Mouse (Mus musculus): ENCODE data around the gene Dag1. TPM values are rescaled to one million over a fixed set of nuclear protein-coding genes. Genes with fewer than 3 reads are reported as not detected.

Gene Dag1
- polyA plus RNA-seq, 1 experiment, result 0.75 TPM

DNA sequence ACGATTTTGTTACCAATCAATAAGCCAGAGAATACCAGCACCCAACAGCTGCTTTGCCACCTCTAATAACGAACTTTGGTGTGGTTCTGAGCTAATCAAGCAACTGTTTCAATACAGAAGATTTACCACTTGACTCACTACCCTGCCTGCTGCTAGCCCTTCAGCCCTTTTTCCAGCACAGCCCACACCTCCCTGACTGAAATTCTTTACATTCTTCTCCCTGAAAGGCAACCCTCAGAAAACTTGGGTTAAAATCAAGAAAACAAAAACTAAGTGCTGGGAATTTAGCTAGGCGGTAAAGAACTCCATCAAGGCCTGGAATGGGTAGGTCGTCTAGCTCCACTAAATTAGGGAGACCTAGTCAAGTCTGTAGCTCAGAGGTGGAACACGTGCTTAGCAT lies 23.8 kb downstream of the Dag1 start:
- Histone ChIP-seq H3K36me3 (ENCODE audit: control insufficient read depth) (no peaks in the 10 kb centered on the region; the same call in 1 of the 2 replicates), H3K4me3 (replicated peaks) (no peak overlapping the region), H3K9me3 (ENCODE audit: control insufficient read depth, low read length) (no peaks in the 10 kb centered on the region), H3K4me1 (ENCODE audit: control insufficient read depth) (no peaks in the 10 kb centered on the region), H3K27me3 (ENCODE audit: control insufficient read depth) (no peaks in the 10 kb centered on the region)
- TF ChIP-seq TAL1 (IDR thresholded peaks at IDR 0.05; ENCODE audit: low read length) (no peak), GATA1 (IDR thresholded peaks at IDR 0.05; ENCODE audit: low read length) (no peak)

DNA sequence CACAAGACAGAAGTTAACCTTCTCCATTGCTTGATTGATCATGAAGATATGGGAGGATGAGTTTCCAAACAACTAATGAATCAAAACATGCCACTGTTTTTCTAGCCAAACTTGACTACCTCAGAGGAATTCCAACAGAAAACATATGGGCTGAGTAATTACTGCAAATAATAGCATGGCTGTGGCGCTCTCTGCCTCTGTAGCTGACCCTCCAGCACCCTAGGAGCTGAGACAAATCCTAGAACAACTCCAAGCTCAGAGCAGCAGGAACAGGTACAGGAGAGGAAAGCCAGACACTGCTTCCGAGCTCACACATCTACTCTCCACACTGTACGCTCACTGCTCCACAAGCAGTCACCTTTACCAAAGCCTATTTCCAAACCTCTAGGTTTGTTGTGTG lies 24.9 kb downstream of the Dag1 start:
- Histone ChIP-seq H3K36me3 (ENCODE audit: control insufficient read depth) (peaks cover 4% of the 10 kb centered on the region; the same call in 1 of the 2 replicates), H3K4me1 (ENCODE audit: control insufficient read depth) (peaks cover 2% of the 10 kb centered on the region; the same call in 1 of the 2 replicates), H3K4me3 (replicated peaks) (no peak overlapping the region), H3K9me3 (ENCODE audit: control insufficient read depth, low read length) (no peaks in the 10 kb centered on the region), H3K27me3 (ENCODE audit: control insufficient read depth) (no peaks in the 10 kb centered on the region)
- TF ChIP-seq TAL1 (IDR thresholded peaks at IDR 0.05; ENCODE audit: low read length) (no peak), GATA1 (IDR thresholded peaks at IDR 0.05; ENCODE audit: low read length) (no peak)

DNA sequence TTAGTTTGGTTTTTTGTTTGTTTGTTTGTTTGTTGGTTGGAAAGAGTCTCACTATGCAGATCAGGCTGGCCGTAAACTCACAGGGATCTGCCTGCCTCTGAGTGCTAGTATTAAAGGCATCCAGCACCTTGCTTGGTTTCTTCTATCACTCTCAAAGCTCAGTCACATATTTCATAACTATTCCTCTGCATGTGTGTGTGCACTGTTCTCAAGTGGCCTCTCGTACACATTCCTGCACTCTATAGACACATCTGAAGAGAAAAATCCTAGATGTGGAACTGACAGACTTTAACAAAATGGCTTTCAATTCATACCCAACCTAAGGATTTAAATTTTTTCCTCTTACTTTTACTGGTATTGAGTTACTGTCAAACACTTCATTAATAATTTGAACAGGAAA lies 25.4 kb downstream of the Dag1 start:
- TF ChIP-seq GATA1 (IDR thresholded peaks at IDR 0.05; ENCODE audit: low read length) (no peak), TAL1 (IDR thresholded peaks at IDR 0.05; ENCODE audit: low read length) (no peak)
- H3K4me3 ChIP-seq (replicated peaks), result no peak overlapping the region
- peaks cover 4% of the 10 kb centered on the region; the same call in 1 of the 2 replicates for H3K36me3 ChIP-seq (ENCODE audit: control insufficient read depth)
- no peaks in the 10 kb centered on the region for H3K27me3 ChIP-seq (ENCODE audit: control insufficient read depth)
- H3K4me1 ChIP-seq (ENCODE audit: control insufficient read depth), result peaks cover 2% of the 10 kb centered on the region; the same call in 1 of the 2 replicates
- no peaks in the 10 kb centered on the region for H3K9me3 ChIP-seq (ENCODE audit: control insufficient read depth, low read length)

DNA sequence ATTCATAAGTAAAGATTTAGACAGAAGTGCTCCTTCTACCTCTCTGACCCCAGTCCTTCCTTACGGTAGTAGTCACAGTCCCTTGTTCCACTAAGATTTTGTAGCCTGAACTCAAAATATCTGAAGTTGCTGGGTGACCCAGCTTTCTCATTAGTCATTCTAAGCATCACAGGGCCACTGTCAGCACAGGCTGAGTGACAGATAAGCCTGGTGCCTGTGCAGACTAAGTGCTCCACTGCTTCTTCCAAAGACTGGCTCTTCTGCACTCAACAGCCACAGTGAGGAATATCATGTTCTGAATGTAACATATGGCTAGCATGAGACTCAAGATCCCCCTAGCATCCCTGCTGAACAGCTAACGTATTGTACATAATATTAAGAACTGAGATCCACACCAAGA lies 29.1 kb downstream of the Dag1 start:
- no peaks in the 10 kb centered on the region for H3K9me3 ChIP-seq (ENCODE audit: control insufficient read depth, low read length)
- no peaks in the 10 kb centered on the region for H3K27me3 ChIP-seq (ENCODE audit: control insufficient read depth)
- H3K36me3 ChIP-seq (ENCODE audit: control insufficient read depth), result peaks cover 4% of the 10 kb centered on the region; the same call in 1 of the 2 replicates
- peaks cover 2% of the 10 kb centered on the region; the same call in 1 of the 2 replicates for H3K4me1 ChIP-seq (ENCODE audit: control insufficient read depth)
- TF ChIP-seq GATA1 (IDR thresholded peaks at IDR 0.05; ENCODE audit: low read length) (no peak), TAL1 (IDR thresholded peaks at IDR 0.05; ENCODE audit: low read length) (no peak)
- no peak overlapping the region for H3K4me3 ChIP-seq (replicated peaks)

DNA sequence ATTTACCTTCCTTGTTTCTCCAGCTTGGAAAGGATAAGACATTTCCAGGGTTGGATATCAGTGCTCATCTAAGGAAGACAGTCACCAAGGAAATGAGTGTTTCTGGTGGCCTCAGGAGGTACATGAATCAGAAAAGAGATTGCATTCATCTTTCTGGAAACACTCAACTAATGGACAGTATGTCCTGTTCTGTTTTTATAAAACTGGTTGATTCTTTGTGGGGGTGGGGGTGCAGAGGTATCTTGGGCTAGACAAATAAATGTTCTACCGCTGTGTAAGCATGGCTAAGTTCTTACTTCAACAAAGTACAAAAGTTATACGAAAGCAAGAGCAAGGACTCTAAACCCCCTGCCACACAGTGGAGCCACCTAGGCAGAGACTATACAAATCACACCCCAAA lies 30.9 kb downstream of the Dag1 start:
- Histone ChIP-seq H3K36me3 (ENCODE audit: control insufficient read depth) (peaks cover 4% of the 10 kb centered on the region; the same call in 1 of the 2 replicates), H3K4me3 (replicated peaks) (no peak overlapping the region), H3K9me3 (ENCODE audit: control insufficient read depth, low read length) (no peaks in the 10 kb centered on the region), H3K4me1 (ENCODE audit: control insufficient read depth) (peaks cover 2% of the 10 kb centered on the region; the same call in 1 of the 2 replicates), H3K27me3 (ENCODE audit: control insufficient read depth) (no peaks in the 10 kb centered on the region)
- no peak for TF ChIP-seq GATA1 (IDR thresholded peaks at IDR 0.05; ENCODE audit: low read length)
- TF ChIP-seq TAL1 (IDR thresholded peaks at IDR 0.05; ENCODE audit: low read length), result no peak

DNA sequence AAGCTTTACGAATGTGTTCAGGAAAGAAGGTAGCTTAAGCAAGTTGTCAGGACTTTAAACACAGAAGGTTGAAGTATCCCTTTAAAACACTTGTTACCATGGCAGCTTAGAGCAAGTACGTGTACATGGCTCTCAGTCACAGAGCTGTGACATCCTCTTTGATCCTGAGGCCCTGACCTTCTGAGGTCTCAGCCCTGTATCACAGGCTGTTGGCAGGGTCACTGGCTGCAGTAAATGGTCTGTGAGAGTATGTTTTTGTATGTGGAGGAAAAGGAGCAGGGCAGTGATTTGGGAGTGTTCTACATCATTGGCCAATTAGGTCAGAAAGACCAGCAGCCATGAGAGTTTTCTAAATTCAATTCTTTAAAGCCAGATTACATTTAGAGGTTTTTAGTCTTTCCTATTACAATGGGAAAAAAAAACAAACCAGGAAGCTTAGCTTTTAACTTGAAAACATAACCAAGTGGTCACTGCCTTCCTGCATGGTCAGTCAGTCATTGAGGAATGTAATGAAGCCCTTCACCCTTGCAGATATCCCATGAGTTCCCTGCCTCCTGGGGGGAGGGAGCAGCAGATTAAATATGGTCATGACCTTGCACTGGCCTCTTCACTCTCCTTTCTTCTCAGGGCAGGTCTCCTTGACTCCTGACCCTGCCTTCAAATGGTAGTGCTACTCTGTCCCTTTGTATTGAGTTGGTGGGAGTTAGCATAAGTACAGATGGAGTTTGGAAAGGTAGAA lies 35.7 kb downstream of the Dag1 start:
- no peaks in the 10 kb centered on the region; the same call in 1 of the 2 replicates for H3K4me1 ChIP-seq (ENCODE audit: control insufficient read depth)
- H3K36me3 ChIP-seq (ENCODE audit: control insufficient read depth), result no peaks in the 10 kb centered on the region
- no peak for TF ChIP-seq TAL1 (IDR thresholded peaks at IDR 0.05; ENCODE audit: low read length)
- TF ChIP-seq GATA1 (IDR thresholded peaks at IDR 0.05; ENCODE audit: low read length), result no peak
- no peaks in the 10 kb centered on the region for H3K9me3 ChIP-seq (ENCODE audit: control insufficient read depth, low read length)
- H3K4me3 ChIP-seq (replicated peaks), result no peak overlapping the region
- H3K27me3 ChIP-seq (ENCODE audit: control insufficient read depth), result no peaks in the 10 kb centered on the region

DNA sequence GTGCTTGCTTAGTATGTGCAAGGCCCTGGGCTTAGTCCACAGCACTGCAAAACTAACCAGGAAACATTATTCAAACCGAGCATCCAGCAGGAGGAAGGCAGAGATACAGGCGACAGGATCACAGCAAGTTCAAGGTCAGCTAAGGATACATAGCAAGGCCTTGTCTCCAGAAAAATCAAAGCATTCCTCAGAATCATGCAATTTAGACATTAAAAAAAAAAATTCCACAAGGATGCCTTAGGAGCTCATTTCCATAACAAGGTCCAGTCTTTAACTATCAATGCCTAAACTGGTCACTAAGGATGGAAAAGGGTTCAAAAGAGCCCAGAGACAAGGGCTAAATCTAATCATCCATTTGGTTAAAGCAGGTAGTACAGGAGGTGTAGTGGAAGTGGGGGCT lies 38.6 kb downstream of the Dag1 start:
- TF ChIP-seq TAL1 (IDR thresholded peaks at IDR 0.05; ENCODE audit: low read length) (no peak), GATA1 (IDR thresholded peaks at IDR 0.05; ENCODE audit: low read length) (no peak)

DNA sequence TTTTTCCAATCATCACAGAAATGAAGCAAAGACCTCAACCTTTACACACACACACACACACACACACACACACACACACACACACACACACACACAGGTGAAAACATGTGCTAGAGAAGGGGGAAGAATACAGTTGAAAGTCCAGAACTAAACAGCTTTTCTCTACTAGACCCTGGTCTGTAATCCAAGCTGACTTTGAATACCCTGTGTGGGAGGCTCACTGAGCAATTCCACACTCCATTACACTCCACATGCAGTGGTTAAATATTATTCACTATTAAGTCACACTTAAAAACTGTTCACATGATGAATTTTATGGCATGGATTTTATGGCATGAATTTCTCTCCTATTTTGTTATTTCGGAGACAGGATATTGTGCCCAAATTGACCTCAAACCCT lies 40.1 kb downstream of the Dag1 start:
- TF ChIP-seq TAL1 (IDR thresholded peaks at IDR 0.05; ENCODE audit: low read length) (no peak), GATA1 (IDR thresholded peaks at IDR 0.05; ENCODE audit: low read length) (no peak)
- Histone ChIP-seq H3K36me3 (ENCODE audit: control insufficient read depth) (no peaks in the 10 kb centered on the region), H3K9me3 (ENCODE audit: control insufficient read depth, low read length) (no peaks in the 10 kb centered on the region), H3K4me1 (ENCODE audit: control insufficient read depth) (no peaks in the 10 kb centered on the region; the same call in 1 of the 2 replicates), H3K4me3 (replicated peaks) (no peak overlapping the region), H3K27me3 (ENCODE audit: control insufficient read depth) (no peaks in the 10 kb centered on the region)

More for the DNA sequence above, 38.6 kb downstream of the Dag1 start:
- no peaks in the 10 kb centered on the region for H3K36me3 ChIP-seq (ENCODE audit: control insufficient read depth)
- H3K4me3 ChIP-seq (replicated peaks), result no peak overlapping the region
- no peaks in the 10 kb centered on the region for H3K27me3 ChIP-seq (ENCODE audit: control insufficient read depth)
- H3K9me3 ChIP-seq (ENCODE audit: control insufficient read depth, low read length), result no peaks in the 10 kb centered on the region
- H3K4me1 ChIP-seq (ENCODE audit: control insufficient read depth), result no peaks in the 10 kb centered on the region; the same call in 1 of the 2 replicates

DNA sequence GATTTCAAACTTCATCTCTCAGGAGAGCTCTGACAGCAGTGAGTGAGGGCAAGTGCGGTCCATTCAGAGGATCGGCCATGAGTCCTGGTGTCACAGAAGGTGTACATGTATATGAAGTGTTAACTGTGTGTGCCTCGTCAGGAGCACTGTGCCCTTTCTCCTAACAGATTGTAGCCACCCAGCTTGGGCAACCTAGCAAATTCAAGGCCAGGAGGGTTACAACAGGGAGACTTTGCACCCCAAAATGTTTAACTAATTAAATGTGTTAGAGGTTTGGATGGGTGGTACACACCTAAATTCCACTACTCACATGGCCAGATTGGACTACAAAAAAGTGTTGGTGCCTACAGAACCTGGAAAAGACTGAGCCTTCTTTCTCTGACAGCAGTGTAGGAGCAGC lies 42.2 kb downstream of the Dag1 start:
- no peak for TF ChIP-seq TAL1 (IDR thresholded peaks at IDR 0.05; ENCODE audit: low read length)
- TF ChIP-seq GATA1 (IDR thresholded peaks at IDR 0.05; ENCODE audit: low read length), result no peak
- no peak overlapping the region for H3K4me3 ChIP-seq (replicated peaks)
- H3K9me3 ChIP-seq (ENCODE audit: control insufficient read depth, low read length), result no peaks in the 10 kb centered on the region
- no peaks in the 10 kb centered on the region for H3K27me3 ChIP-seq (ENCODE audit: control insufficient read depth)
- H3K4me1 ChIP-seq (ENCODE audit: control insufficient read depth), result no peaks in the 10 kb centered on the region; the same call in 1 of the 2 replicates
- H3K36me3 ChIP-seq (ENCODE audit: control insufficient read depth), result peaks cover 15% of the 10 kb centered on the region
